Mouse (Mus musculus): ENCODE results near the gene Unc79. TPM values are rescaled to one million over a fixed set of nuclear protein-coding genes. Genes with fewer than 3 reads are reported as not detected.

Unc79 gene
- polyA plus RNA-seq, 1 experiment from 2014 or later, result 11.3 TPM

- no peak overlapping the region for H3K27ac ChIP-seq
- no peaks in the 10 kb centered on the region for H3K4me1 ChIP-seq (replicated peaks; ENCODE audit: control insufficient read depth, insufficient read depth, low read length)
- H3K36me3 ChIP-seq (replicated peaks; ENCODE audit: control insufficient read depth, insufficient read depth), result peaks cover 35% of the 10 kb centered on the region
- H3K9ac ChIP-seq, result no peak overlapping the region
- H3K4me3 ChIP-seq (replicated peaks; ENCODE audit: low read length), result no peak overlapping the region
- ATAC-seq (ENCODE audit: low FRiP score) (no peak), DNase-seq (ENCODE audit: low spot score) (no peak)
- no peaks in the 10 kb centered on the region for H3K27me3 ChIP-seq (ENCODE audit: control insufficient read depth, insufficient read depth, low read length)
- no peak overlapping the region for H3K4me2 ChIP-seq (replicated peaks)
- 93% methylated on average over 10 of the region's 10 CpGs for WGBS
- no peaks in the 10 kb centered on the region for H3K9me3 ChIP-seq (ENCODE audit: control insufficient read depth, low read length)
These were observed 112.1 kb downstream of the Unc79 start for GRCm38 (mm10) chr12:103060791-103061190.

GRCm38 (mm10) chr12:103062133-103062532 is 113.5 kb downstream of the Unc79 start:
- Histone ChIP-seq H3K4me3 (replicated peaks; ENCODE audit: low read length) (no peak overlapping the region), H3K36me3 (replicated peaks; ENCODE audit: control insufficient read depth, insufficient read depth) (peaks cover 35% of the 10 kb centered on the region), H3K9me3 (ENCODE audit: control insufficient read depth, low read length) (no peaks in the 10 kb centered on the region), H3K4me1 (replicated peaks; ENCODE audit: control insufficient read depth, insufficient read depth, low read length) (no peaks in the 10 kb centered on the region), H3K4me2 (replicated peaks) (no peak overlapping the region), H3K9ac (no peak overlapping the region), H3K27me3 (ENCODE audit: control insufficient read depth, insufficient read depth, low read length) (no peaks in the 10 kb centered on the region), H3K27ac (no peak overlapping the region)
- DNase-seq (ENCODE audit: low spot score) (no peak), ATAC-seq (ENCODE audit: low FRiP score) (no peak)
- 77% methylated on average over 4 of the region's 4 CpGs for WGBS

- Histone ChIP-seq H3K4me1 (replicated peaks; ENCODE audit: control insufficient read depth, insufficient read depth, low read length) (no peaks in the 10 kb centered on the region), H3K27me3 (ENCODE audit: control insufficient read depth, insufficient read depth, low read length) (no peaks in the 10 kb centered on the region), H3K27ac (no peak overlapping the region), H3K4me3 (replicated peaks; ENCODE audit: low read length) (no peak overlapping the region), H3K36me3 (replicated peaks; ENCODE audit: control insufficient read depth, insufficient read depth) (peaks cover 54% of the 10 kb centered on the region), H3K4me2 (replicated peaks) (no peak overlapping the region), H3K9ac (no peak overlapping the region), H3K9me3 (ENCODE audit: control insufficient read depth, low read length) (no peaks in the 10 kb centered on the region)
- DNase-seq (ENCODE audit: low spot score) (peak; percentile 79), ATAC-seq (ENCODE audit: low FRiP score) (peak; percentile 51; the same call in 1 of the 2 replicates)
- 22% methylated on average over 3 of the region's 3 CpGs for WGBS
These were observed 116.3 kb downstream of the Unc79 start for GRCm38 (mm10) chr12:103064944-103065343.

- Histone ChIP-seq H3K9ac (no peak overlapping the region), H3K4me1 (replicated peaks; ENCODE audit: control insufficient read depth, insufficient read depth, low read length) (no peaks in the 10 kb centered on the region), H3K4me2 (replicated peaks) (no peak overlapping the region), H3K4me3 (replicated peaks; ENCODE audit: low read length) (no peak overlapping the region), H3K9me3 (ENCODE audit: control insufficient read depth, low read length) (no peaks in the 10 kb centered on the region), H3K27ac (no peak overlapping the region), H3K36me3 (replicated peaks; ENCODE audit: control insufficient read depth, insufficient read depth) (peaks cover 56% of the 10 kb centered on the region), H3K27me3 (ENCODE audit: control insufficient read depth, insufficient read depth, low read length) (no peaks in the 10 kb centered on the region)
- DNase-seq (ENCODE audit: low spot score) (no peak), ATAC-seq (ENCODE audit: low FRiP score) (no peak)
- 88% methylated on average over 5 of the region's 5 CpGs for WGBS
These were observed 119.5 kb downstream of the Unc79 start for GRCm38 (mm10) chr12:103068161-103068560.

- H3K4me1 ChIP-seq (replicated peaks; ENCODE audit: control insufficient read depth, insufficient read depth, low read length), result no peaks in the 10 kb centered on the region
- no peak for ATAC-seq (ENCODE audit: low FRiP score)
- H3K27ac ChIP-seq, result no peak overlapping the region
- no peak overlapping the region for H3K4me3 ChIP-seq (replicated peaks; ENCODE audit: low read length)
- DNase-seq (ENCODE audit: low spot score), result no peak
- H3K9me3 ChIP-seq (ENCODE audit: control insufficient read depth, low read length), result no peaks in the 10 kb centered on the region
- no peak overlapping the region for H3K9ac ChIP-seq
- peaks cover 54% of the 10 kb centered on the region for H3K36me3 ChIP-seq (replicated peaks; ENCODE audit: control insufficient read depth, insufficient read depth)
- WGBS, result 66% methylated on average over 12 of the region's 12 CpGs
- no peaks in the 10 kb centered on the region for H3K27me3 ChIP-seq (ENCODE audit: control insufficient read depth, insufficient read depth, low read length)
- H3K4me2 ChIP-seq (replicated peaks), result no peak overlapping the region
These were observed 120.9 kb downstream of the Unc79 start for GRCm38 (mm10) chr12:103069565-103069964.

GRCm38 (mm10) chr12:103073953-103074352 is 125.3 kb downstream of the Unc79 start:
- Histone ChIP-seq H3K4me2 (replicated peaks) (no peak overlapping the region), H3K4me3 (replicated peaks; ENCODE audit: low read length) (no peak overlapping the region), H3K36me3 (replicated peaks; ENCODE audit: control insufficient read depth, insufficient read depth) (peaks cover 48% of the 10 kb centered on the region), H3K27ac (no peak overlapping the region), H3K4me1 (replicated peaks; ENCODE audit: control insufficient read depth, insufficient read depth, low read length) (no peaks in the 10 kb centered on the region), H3K27me3 (ENCODE audit: control insufficient read depth, insufficient read depth, low read length) (no peaks in the 10 kb centered on the region), H3K9me3 (ENCODE audit: control insufficient read depth, low read length) (no peaks in the 10 kb centered on the region), H3K9ac (no peak overlapping the region)
- DNase-seq (ENCODE audit: low spot score) (no peak), ATAC-seq (ENCODE audit: low FRiP score) (no peak)
- 95% methylated on average over 4 of the region's 4 CpGs for WGBS

GRCm38 (mm10) chr12:103078751-103079150 is 130.1 kb downstream of the Unc79 start:
- ATAC-seq (ENCODE audit: low FRiP score) (no peak), DNase-seq (ENCODE audit: low spot score) (no peak)
- 41% methylated on average over 7 of the region's 7 CpGs for WGBS
- Histone ChIP-seq H3K9ac (no peak overlapping the region), H3K4me3 (replicated peaks; ENCODE audit: low read length) (no peak overlapping the region), H3K9me3 (ENCODE audit: control insufficient read depth, low read length) (no peaks in the 10 kb centered on the region), H3K27ac (no peak overlapping the region), H3K27me3 (ENCODE audit: control insufficient read depth, insufficient read depth, low read length) (no peaks in the 10 kb centered on the region), H3K36me3 (replicated peaks; ENCODE audit: control insufficient read depth, insufficient read depth) (peaks cover 27% of the 10 kb centered on the region), H3K4me1 (replicated peaks; ENCODE audit: control insufficient read depth, insufficient read depth, low read length) (no peaks in the 10 kb centered on the region), H3K4me2 (replicated peaks) (no peak overlapping the region)

- Histone ChIP-seq H3K36me3 (replicated peaks; ENCODE audit: control insufficient read depth, insufficient read depth) (peaks cover 33% of the 10 kb centered on the region), H3K9me3 (ENCODE audit: control insufficient read depth, low read length) (no peaks in the 10 kb centered on the region), H3K4me1 (replicated peaks; ENCODE audit: control insufficient read depth, insufficient read depth, low read length) (no peaks in the 10 kb centered on the region), H3K4me3 (replicated peaks; ENCODE audit: low read length) (no peak overlapping the region), H3K27ac (no peak overlapping the region), H3K4me2 (replicated peaks) (no peak overlapping the region), H3K27me3 (ENCODE audit: control insufficient read depth, insufficient read depth, low read length) (no peaks in the 10 kb centered on the region), H3K9ac (no peak overlapping the region)
- no peak for DNase-seq (ENCODE audit: low spot score)
- no peak for ATAC-seq (ENCODE audit: low FRiP score)
- 88% methylated on average over 3 of the region's 3 CpGs for WGBS
These were observed 131.4 kb downstream of the Unc79 start for GRCm38 (mm10) chr12:103080055-103080454.

- no peak overlapping the region for H3K4me3 ChIP-seq (replicated peaks; ENCODE audit: low read length)
- H3K9me3 ChIP-seq (ENCODE audit: control insufficient read depth, low read length), result no peaks in the 10 kb centered on the region
- DNase-seq (ENCODE audit: low spot score), result no peak
- no peaks in the 10 kb centered on the region for H3K4me1 ChIP-seq (replicated peaks; ENCODE audit: control insufficient read depth, insufficient read depth, low read length)
- no peak for ATAC-seq (ENCODE audit: low FRiP score)
- 89% methylated on average over 6 of the region's 6 CpGs for WGBS
- H3K27ac ChIP-seq, result no peak overlapping the region
- peaks cover 66% of the 10 kb centered on the region for H3K36me3 ChIP-seq (replicated peaks; ENCODE audit: control insufficient read depth, insufficient read depth)
- H3K9ac ChIP-seq, result no peak overlapping the region
- no peak overlapping the region for H3K4me2 ChIP-seq (replicated peaks)
- no peaks in the 10 kb centered on the region for H3K27me3 ChIP-seq (ENCODE audit: control insufficient read depth, insufficient read depth, low read length)
These were observed 143.2 kb downstream of the Unc79 start for GRCm38 (mm10) chr12:103091831-103092230.

GRCm38 (mm10) chr12:103095160-103095559 is 146.5 kb downstream of the Unc79 start:
- 86% methylated on average over 5 of the region's 5 CpGs for WGBS
- peaks cover 54% of the 10 kb centered on the region for H3K36me3 ChIP-seq (replicated peaks; ENCODE audit: control insufficient read depth, insufficient read depth)
- ATAC-seq (ENCODE audit: low FRiP score), result no peak

More at GRCm38 (mm10) chr12:103095160-103095559, 146.5 kb downstream of the Unc79 start:
- DNase-seq (ENCODE audit: low spot score), result no peak
- H3K4me2 ChIP-seq (replicated peaks), result no peak overlapping the region
- no peaks in the 10 kb centered on the region for H3K9me3 ChIP-seq (ENCODE audit: control insufficient read depth, low read length)
- H3K4me3 ChIP-seq (replicated peaks; ENCODE audit: low read length), result no peak overlapping the region
- no peaks in the 10 kb centered on the region for H3K27me3 ChIP-seq (ENCODE audit: control insufficient read depth, insufficient read depth, low read length)
- H3K27ac ChIP-seq, result no peak overlapping the region
- no peaks in the 10 kb centered on the region for H3K4me1 ChIP-seq (replicated peaks; ENCODE audit: control insufficient read depth, insufficient read depth, low read length)
- H3K9ac ChIP-seq, result no peak overlapping the region
